Mouse (Mus musculus): ENCODE data around the gene Itpkc. TPM values are rescaled to one million over a fixed set of nuclear protein-coding genes. Genes with fewer than 3 reads are reported as not detected.
A peak's percentile ranks its signal among the peaks of the same experiment; 100 is the strongest.

Itpkc gene
- total and polyA plus RNA-seq, 3 experiments = 4.0 to 8.1 (median 4.0) TPM

DNA sequence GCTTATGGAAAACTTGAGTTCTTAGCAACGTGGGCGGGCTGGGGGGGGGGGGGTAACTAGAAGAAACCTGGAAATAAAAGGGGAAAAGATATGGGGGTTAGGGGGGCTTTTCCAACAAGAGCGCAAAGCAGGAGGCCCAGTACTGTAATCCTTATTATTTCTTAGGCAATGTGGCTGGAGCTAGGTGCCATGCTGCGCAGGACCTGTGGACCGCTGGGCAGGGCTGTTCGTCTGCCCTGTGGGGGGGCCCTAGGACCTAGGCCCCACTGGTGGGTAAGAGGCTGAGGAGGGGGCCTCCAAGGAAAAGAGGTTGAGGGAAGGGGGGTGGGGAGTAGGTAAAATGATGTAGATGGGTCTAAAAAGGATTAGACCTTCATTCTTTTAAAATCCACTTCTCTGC, 4.8 kb upstream of the Itpkc start:
- H3K36me3 ChIP-seq (replicated peaks in 1 of 2; ENCODE audit: control insufficient read depth in 1 of 2, insufficient read depth in 1 of 2, low read length in 1 of 2) = peaks cover 5 to 23% of the 10 kb centered on the region in 2 experiments
- peak overlapping the region; percentile 91 for H3K4me2 ChIP-seq (ENCODE audit: insufficient read depth, low read depth, poor library complexity, severe bottlenecking)
- H3K4me3 ChIP-seq (replicated peaks in 1 of 3; ENCODE audit: low read depth in 2 of 3, low read length in 2 of 3, poor library complexity in 1 of 3) = peak overlapping the region; percentile 67 to 92 (median 75)
- in situ Hi-C loops (cut with MboI; ENCODE audit: low pct_ligation_motif_present, low pct_unique_long_range_greater_than_20kb, low sequenced_read_pairs) = no loop called here
- H3K9me3 ChIP-seq (replicated peaks; ENCODE audit: low read length) = no peaks in the 10 kb centered on the region
- dilution Hi-C loops (cut with MboI; ENCODE audit: extremely low pct_ligation_motif_present, extremely low pct_unique_long_range_greater_than_20kb, low sequenced_read_pairs) = no loop called here
- H3K27me3 ChIP-seq (replicated peaks) = no peaks in the 10 kb centered on the region
- no peak overlapping the region for H3K27ac ChIP-seq (ENCODE audit: insufficient read depth, low read depth)
- H3K79me2 ChIP-seq (replicated peaks; ENCODE audit: control insufficient read depth, extremely low read depth, insufficient read depth, poor library complexity, severe bottlenecking) = no peaks in the 10 kb centered on the region
- peaks cover 12 to 24% of the 10 kb centered on the region in 2 experiments for H3K4me1 ChIP-seq (ENCODE audit: control insufficient read depth in 1 of 2, insufficient read depth in 2 of 2)
- TF ChIP-seq UBTF (IDR thresholded peaks at IDR 0.05; ENCODE audit: low read depth, low read length) = no peak
- no peak for TF ChIP-seq ZNF384 (IDR thresholded peaks at IDR 0.05; ENCODE audit: low read depth, low read length)
- no peak for TF ChIP-seq MYC (IDR thresholded peaks at IDR 0.05; ENCODE audit: low read depth, low read length)
- TF ChIP-seq TCF12 (IDR thresholded peaks at IDR 0.05; ENCODE audit: low read depth, low read length) = no peak
- TF ChIP-seq USF1 (IDR thresholded peaks at IDR 0.05; ENCODE audit: low read depth, low read length) = no peak
- no peak for TF ChIP-seq ELF1 (IDR thresholded peaks at IDR 0.05; ENCODE audit: low read depth, low read length)
- TF ChIP-seq MXI1 (IDR thresholded peaks at IDR 0.05; ENCODE audit: low read depth, low read length) = no peak
- no peak for DNase-seq (ENCODE audit: extremely low read depth)
- peak overlapping the region; percentile 75 for H3K9ac ChIP-seq (ENCODE audit: insufficient read depth, low read depth)

DNA sequence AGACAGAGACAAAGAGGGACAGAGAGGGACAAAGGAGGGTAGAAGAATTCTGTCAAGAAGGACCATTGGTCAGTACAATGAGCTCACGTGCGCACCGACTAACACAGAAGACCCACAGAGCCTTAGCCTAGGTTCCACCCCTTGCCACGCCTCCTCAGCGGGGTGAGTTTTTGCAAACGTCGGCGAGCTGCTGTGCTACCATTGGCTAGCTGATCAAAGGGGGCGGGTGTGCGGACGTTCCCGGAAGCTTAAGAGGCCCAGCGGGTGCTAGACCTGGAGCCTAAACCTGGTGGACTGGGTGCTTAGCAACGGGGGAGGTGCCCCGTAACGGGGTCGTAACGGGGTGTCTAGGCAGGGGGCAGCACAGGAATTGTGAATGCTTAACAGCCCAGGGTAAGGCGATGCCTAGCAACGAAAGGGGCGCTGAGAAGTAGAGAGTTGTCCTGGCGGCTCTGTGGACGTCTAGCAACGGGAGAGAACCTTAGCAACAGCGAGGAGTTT, 4.4 kb upstream of the Itpkc start, which contains the start of gene Coq8b:
Coq8b (plus strand) TSS at position 243 of the 501 bp plus-strand sequence.
- no peak within 1 kb of the TSS for H3K27ac ChIP-seq (ENCODE audit: insufficient read depth, low read depth)
- dilution Hi-C loops (cut with MboI; ENCODE audit: extremely low pct_ligation_motif_present, extremely low pct_unique_long_range_greater_than_20kb, low sequenced_read_pairs) (no loop called here), in situ Hi-C loops (cut with MboI; ENCODE audit: low pct_ligation_motif_present, low pct_unique_long_range_greater_than_20kb, low sequenced_read_pairs) (no loop called here)
- TF ChIP-seq PAX5 (IDR thresholded peaks at IDR 0.05; ENCODE audit: low read length) (no peak), IRF4 (IDR thresholded peaks at IDR 0.05; ENCODE audit: low read depth, low read length) (no peak), HCFC1 (IDR thresholded peaks at IDR 0.05; ENCODE audit: low read depth, low read length) (peak; percentile 53), E2F4 (IDR thresholded peaks at IDR 0.05; ENCODE audit: insufficient replicate concordance, low read depth, low read length) (no peak), JUND (conservative IDR thresholded peaks at IDR 0.05; ENCODE audit: low read depth, low read length) (no peak), MAZ (IDR thresholded peaks at IDR 0.05; ENCODE audit: low read depth, low read length) (no peak), USF1 (IDR thresholded peaks at IDR 0.05; ENCODE audit: low read depth, low read length) (peak; percentile 43), ETS1 (conservative IDR thresholded peaks at IDR 0.05; ENCODE audit: low read depth, low read length) (no peak), ZMIZ1 (IDR thresholded peaks at IDR 0.05; ENCODE audit: low read depth, low read length) (peak; percentile 24; the same call in 1 of the 2 replicates), MAX (IDR thresholded peaks at IDR 0.05; ENCODE audit: low read length) (peak; percentile 70), SIN3A (IDR thresholded peaks at IDR 0.05; ENCODE audit: low read length) (peak; percentile 82), POLR2A (IDR thresholded peaks at IDR 0.05; ENCODE audit: low read depth, low read length) (peak; percentile 65), MEF2A (IDR thresholded peaks at IDR 0.05; ENCODE audit: borderline replicate concordance, low read depth, low read length) (no peak), CTCF (conservative IDR thresholded peaks at IDR 0.05 in 1 of 2, IDR thresholded peaks at IDR 0.05 in 1 of 2; ENCODE audit: low read depth in 2 of 2, low read length in 2 of 2) (peak in 1 of 2 experiments; percentile 32; a peak in 1 of 4 replicates), TBP (conservative IDR thresholded peaks at IDR 0.05; ENCODE audit: low read depth, low read length) (peak; percentile 75), UBTF (IDR thresholded peaks at IDR 0.05; ENCODE audit: low read depth, low read length) (no peak), MYC (IDR thresholded peaks at IDR 0.05; ENCODE audit: low read depth, low read length) (no peak), BHLHE40 (IDR thresholded peaks at IDR 0.05; ENCODE audit: low read depth, low read length) (peak; percentile 98), ELF1 (IDR thresholded peaks at IDR 0.05; ENCODE audit: low read depth, low read length) (peak; percentile 94), ZKSCAN1 (IDR thresholded peaks at IDR 0.05; ENCODE audit: borderline replicate concordance, low read depth, low read length) (no peak), RCOR1 (conservative IDR thresholded peaks at IDR 0.05; ENCODE audit: low read depth, low read length) (0 out of 2 replicates have a peak, but pooled peaks have one; percentile 56), KAT2A (IDR thresholded peaks at IDR 0.05; ENCODE audit: insufficient replicate concordance, low read length) (no peak), MXI1 (IDR thresholded peaks at IDR 0.05; ENCODE audit: low read depth, low read length) (peak; percentile 88), NELFE (IDR thresholded peaks at IDR 0.05; ENCODE audit: low read depth, low read length) (peak; percentile 46; the same call in 1 of the 2 replicates)
- H3K4me1 ChIP-seq (ENCODE audit: control insufficient read depth in 1 of 2, insufficient read depth in 2 of 2) = peaks cover 12 to 24% of the 10 kb centered on the region in 2 experiments
- H3K79me2 ChIP-seq (replicated peaks; ENCODE audit: control insufficient read depth, extremely low read depth, insufficient read depth, poor library complexity, severe bottlenecking) = no peaks in the 10 kb centered on the region
- H3K27me3 ChIP-seq (replicated peaks) = no peaks in the 10 kb centered on the region
- peak within 1 kb of the TSS; percentile 67 to 92 (median 75) for H3K4me3 ChIP-seq (replicated peaks in 1 of 3; ENCODE audit: low read depth in 2 of 3, low read length in 2 of 3, poor library complexity in 1 of 3)
- DNase-seq (ENCODE audit: extremely low read depth) = peak; percentile 96
- H3K4me2 ChIP-seq (ENCODE audit: insufficient read depth, low read depth, poor library complexity, severe bottlenecking) = peak within 1 kb of the TSS; percentile 91
- peak within 1 kb of the TSS; percentile 75 for H3K9ac ChIP-seq (ENCODE audit: insufficient read depth, low read depth)
- H3K9me3 ChIP-seq (replicated peaks; ENCODE audit: low read length) = no peaks in the 10 kb centered on the region
- peaks cover 5 to 21% of the 10 kb centered on the region in 2 experiments for H3K36me3 ChIP-seq (replicated peaks in 1 of 2; ENCODE audit: control insufficient read depth in 1 of 2, insufficient read depth in 1 of 2, low read length in 1 of 2)
